Mouse (Mus musculus): ENCODE measurements at regions not wholly inside any gene's neighbourhood (a gene's known extent, or its start where the extent isn't known, plus 50 kb on each side); places are given as distances from the start of the nearest gene placed in this dataset.

- H3K4me1 ChIP-seq (ENCODE audit: control insufficient read depth, insufficient read depth, low read length) = peaks cover 10% of the 10 kb centered on the region
- no peak for ATAC-seq (replicated peaks; ENCODE audit: extremely low read depth, insufficient read depth, low FRiP score)
- H3K4me3 ChIP-seq (ENCODE audit: low read length) = no peak overlapping the region
- H3K4me2 ChIP-seq (ENCODE audit: low read depth, low read length) = no peak overlapping the region
- no peak overlapping the region for H3K9ac ChIP-seq (ENCODE audit: low read length)
- H3K36me3 ChIP-seq (ENCODE audit: control insufficient read depth, insufficient read depth) = no peaks in the 10 kb centered on the region
- H3K27ac ChIP-seq (ENCODE audit: low read length) = no peak overlapping the region
- peaks cover 4% of the 10 kb centered on the region for H3K9me3 ChIP-seq (replicated peaks; ENCODE audit: control insufficient read depth, low read length)
- no peaks in the 10 kb centered on the region for H3K27me3 ChIP-seq (ENCODE audit: control insufficient read depth, insufficient read depth, low read length)
These were observed 82.9 kb upstream of the Gm15217 start for GRCm38 (mm10) chr14:46296275-46296674.

DNA sequence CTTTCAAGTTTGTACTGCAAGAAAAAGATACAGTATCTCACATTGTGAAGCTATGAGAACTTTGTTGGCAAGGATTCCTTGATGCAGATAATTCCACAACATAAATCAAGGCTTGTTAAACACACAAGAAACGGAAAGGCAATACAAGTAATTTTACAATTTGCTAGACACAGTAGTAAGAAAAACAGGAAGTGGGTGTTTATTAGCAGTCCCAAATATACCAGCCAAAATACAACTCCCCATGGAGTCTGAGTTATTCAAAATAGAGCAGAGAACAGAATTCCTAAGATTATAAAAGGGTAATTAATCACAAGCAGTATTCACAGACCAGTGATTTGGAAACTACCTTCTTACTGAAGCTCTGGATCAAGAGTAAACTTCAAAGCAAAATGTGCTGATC, 78.7 kb upstream of the Gm15217 start:
- H3K27me3 ChIP-seq (ENCODE audit: control insufficient read depth, insufficient read depth, low read length) = no peaks in the 10 kb centered on the region
- ATAC-seq (replicated peaks; ENCODE audit: extremely low read depth, insufficient read depth, low FRiP score) = peak; percentile 49; the same call in 1 of the 2 replicates
- no peak overlapping the region for H3K4me3 ChIP-seq (ENCODE audit: low read length)
- no peak overlapping the region for H3K27ac ChIP-seq (ENCODE audit: low read length)
- no peaks in the 10 kb centered on the region for H3K9me3 ChIP-seq (replicated peaks; ENCODE audit: control insufficient read depth, low read length)
- H3K4me2 ChIP-seq (ENCODE audit: low read depth, low read length) = no peak overlapping the region
- no peaks in the 10 kb centered on the region for H3K4me1 ChIP-seq (ENCODE audit: control insufficient read depth, insufficient read depth, low read length)
- H3K9ac ChIP-seq (ENCODE audit: low read length) = no peak overlapping the region
- no peaks in the 10 kb centered on the region for H3K36me3 ChIP-seq (ENCODE audit: control insufficient read depth, insufficient read depth)
- 51% methylated on average over 1 of the region's 1 CpGs for WGBS

GRCm38 (mm10) chr14:46302601-46303000, 76.6 kb upstream of the Gm15217 start:
- 81% methylated on average over 2 of the region's 2 CpGs for WGBS
- Histone ChIP-seq H3K36me3 (ENCODE audit: control insufficient read depth, insufficient read depth) (no peaks in the 10 kb centered on the region), H3K9ac (ENCODE audit: low read length) (no peak overlapping the region), H3K27ac (ENCODE audit: low read length) (no peak overlapping the region), H3K27me3 (ENCODE audit: control insufficient read depth, insufficient read depth, low read length) (no peaks in the 10 kb centered on the region), H3K4me2 (ENCODE audit: low read depth, low read length) (no peak overlapping the region), H3K4me3 (ENCODE audit: low read length) (no peak overlapping the region), H3K4me1 (ENCODE audit: control insufficient read depth, insufficient read depth, low read length) (no peaks in the 10 kb centered on the region), H3K9me3 (replicated peaks; ENCODE audit: control insufficient read depth, low read length) (no peaks in the 10 kb centered on the region)
- no peak for ATAC-seq (replicated peaks; ENCODE audit: extremely low read depth, insufficient read depth, low FRiP score)

- 47% methylated on average over 4 of the region's 4 CpGs for WGBS
- Histone ChIP-seq H3K4me3 (ENCODE audit: low read length) (no peak overlapping the region), H3K9me3 (replicated peaks; ENCODE audit: control insufficient read depth, low read length) (no peaks in the 10 kb centered on the region), H3K9ac (ENCODE audit: low read length) (no peak overlapping the region), H3K4me2 (ENCODE audit: low read depth, low read length) (no peak overlapping the region), H3K4me1 (ENCODE audit: control insufficient read depth, insufficient read depth, low read length) (no peaks in the 10 kb centered on the region), H3K27me3 (ENCODE audit: control insufficient read depth, insufficient read depth, low read length) (no peaks in the 10 kb centered on the region), H3K27ac (ENCODE audit: low read length) (no peak overlapping the region; the same call in 1 of the 2 replicates), H3K36me3 (ENCODE audit: control insufficient read depth, insufficient read depth) (no peaks in the 10 kb centered on the region)
- ATAC-seq (replicated peaks; ENCODE audit: extremely low read depth, insufficient read depth, low FRiP score) = peak; percentile 52; the same call in 1 of the 2 replicates
These were observed 73.9 kb upstream of the Gm15217 start for GRCm38 (mm10) chr14:46305267-46305666.

DNA sequence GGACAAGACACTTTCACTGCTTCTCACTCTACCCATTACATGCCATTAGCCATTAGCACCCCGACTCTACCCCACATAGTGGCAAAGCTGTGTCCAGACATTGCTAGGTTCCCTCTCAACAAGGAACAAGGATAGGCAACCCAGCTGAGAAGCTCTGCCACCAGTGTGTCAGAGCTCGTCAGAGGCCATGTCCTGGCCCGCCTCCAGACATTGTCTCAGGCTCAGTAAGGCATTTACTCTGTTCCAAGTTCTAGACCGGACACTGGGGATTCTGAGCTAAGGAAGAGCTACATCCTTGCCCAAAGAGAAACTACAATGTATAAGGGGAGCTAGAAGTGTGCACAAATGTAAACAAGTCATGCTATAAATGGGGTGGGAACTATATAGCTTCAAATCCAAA, 66.2 kb upstream of the Gm15217 start:
- Histone ChIP-seq H3K27me3 (ENCODE audit: control insufficient read depth, insufficient read depth, low read length) (no peaks in the 10 kb centered on the region), H3K27ac (ENCODE audit: low read length) (no peak overlapping the region), H3K4me3 (ENCODE audit: low read length) (no peak overlapping the region), H3K4me2 (ENCODE audit: low read depth, low read length) (no peak overlapping the region), H3K9me3 (replicated peaks; ENCODE audit: control insufficient read depth, low read length) (no peaks in the 10 kb centered on the region), H3K4me1 (ENCODE audit: control insufficient read depth, insufficient read depth, low read length) (no peaks in the 10 kb centered on the region; the same call in 1 of the 2 replicates), H3K9ac (ENCODE audit: low read length) (no peak overlapping the region), H3K36me3 (ENCODE audit: control insufficient read depth, insufficient read depth) (no peaks in the 10 kb centered on the region)
- ATAC-seq (replicated peaks; ENCODE audit: extremely low read depth, insufficient read depth, low FRiP score) = no peak
- WGBS = 73% methylated on average over 4 of the region's 4 CpGs

- H3K27ac ChIP-seq (ENCODE audit: low read length) = no peak overlapping the region
- no peak overlapping the region for H3K4me3 ChIP-seq (ENCODE audit: low read length)
- no peak for ATAC-seq (replicated peaks; ENCODE audit: extremely low read depth, insufficient read depth, low FRiP score)
- no peaks in the 10 kb centered on the region; the same call in 1 of the 2 replicates for H3K4me1 ChIP-seq (ENCODE audit: control insufficient read depth, insufficient read depth, low read length)
- no peak overlapping the region for H3K9ac ChIP-seq (ENCODE audit: low read length)
- H3K27me3 ChIP-seq (ENCODE audit: control insufficient read depth, insufficient read depth, low read length) = no peaks in the 10 kb centered on the region
- WGBS = 81% methylated on average over 5 of the region's 5 CpGs
- H3K36me3 ChIP-seq (ENCODE audit: control insufficient read depth, insufficient read depth) = no peaks in the 10 kb centered on the region
- no peak overlapping the region for H3K4me2 ChIP-seq (ENCODE audit: low read depth, low read length)
- H3K9me3 ChIP-seq (replicated peaks; ENCODE audit: control insufficient read depth, low read length) = no peaks in the 10 kb centered on the region
These were observed 62.7 kb upstream of the Gm15217 start for GRCm38 (mm10) chr14:46316521-46316920.

DNA sequence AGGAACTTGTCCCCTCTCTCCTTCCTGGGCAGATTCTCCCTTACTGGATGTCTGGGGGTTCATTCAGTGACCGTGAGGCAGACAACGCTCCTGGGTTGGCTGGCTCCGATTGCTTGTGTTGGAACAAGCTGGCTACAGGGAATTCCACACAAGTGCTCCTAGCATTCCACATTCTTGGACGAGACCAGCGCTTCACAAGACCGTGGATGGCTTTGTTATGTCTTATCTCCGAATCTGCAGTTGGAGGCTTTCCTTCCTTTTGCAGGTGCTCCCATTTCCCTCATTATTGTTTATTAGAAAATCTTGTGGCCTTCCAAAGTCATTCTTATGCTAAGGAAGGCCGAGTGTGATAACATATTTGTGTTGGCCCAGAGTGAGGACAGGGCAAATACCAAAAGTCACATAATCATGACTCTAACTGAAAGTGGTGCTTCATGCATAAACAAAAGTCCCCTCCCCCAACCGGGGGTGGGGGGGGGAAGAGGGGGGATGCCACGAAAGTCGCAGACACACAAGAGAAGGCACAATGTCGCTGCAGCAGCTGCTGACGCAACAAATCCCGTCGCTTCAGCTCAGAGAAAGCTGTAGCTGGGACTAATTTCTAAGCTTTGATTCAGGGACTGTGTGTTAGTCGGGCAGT, 61.7 kb upstream of the Gm15217 start:
- no peaks in the 10 kb centered on the region for H3K36me3 ChIP-seq (ENCODE audit: control insufficient read depth, insufficient read depth)
- peak; percentile 60 for ATAC-seq (replicated peaks; ENCODE audit: extremely low read depth, insufficient read depth, low FRiP score)
- WGBS = 40% methylated on average over 16 of the region's 16 CpGs
- H3K27ac ChIP-seq (ENCODE audit: low read length) = peak overlapping the region; percentile 25; the same call in 1 of the 2 replicates
- H3K9ac ChIP-seq (ENCODE audit: low read length) = no peak overlapping the region
- no peaks in the 10 kb centered on the region; the same call in 1 of the 2 replicates for H3K4me1 ChIP-seq (ENCODE audit: control insufficient read depth, insufficient read depth, low read length)
- 0 out of 2 replicates have a peak overlapping the region, but pooled peaks have one; percentile 4 for H3K4me2 ChIP-seq (ENCODE audit: low read depth, low read length)
- H3K9me3 ChIP-seq (replicated peaks; ENCODE audit: control insufficient read depth, low read length) = no peaks in the 10 kb centered on the region
- no peak overlapping the region for H3K4me3 ChIP-seq (ENCODE audit: low read length)
- H3K27me3 ChIP-seq (ENCODE audit: control insufficient read depth, insufficient read depth, low read length) = no peaks in the 10 kb centered on the region

- Histone ChIP-seq H3K4me2 (ENCODE audit: low read depth, low read length) (no peak overlapping the region), H3K27ac (ENCODE audit: low read length) (no peak overlapping the region), H3K4me1 (ENCODE audit: control insufficient read depth, insufficient read depth, low read length) (no peaks in the 10 kb centered on the region), H3K9me3 (replicated peaks; ENCODE audit: control insufficient read depth, low read length) (no peaks in the 10 kb centered on the region), H3K36me3 (ENCODE audit: control insufficient read depth, insufficient read depth) (no peaks in the 10 kb centered on the region), H3K9ac (ENCODE audit: low read length) (no peak overlapping the region), H3K4me3 (ENCODE audit: low read length) (no peak overlapping the region), H3K27me3 (ENCODE audit: control insufficient read depth, insufficient read depth, low read length) (no peaks in the 10 kb centered on the region)
- ATAC-seq (replicated peaks; ENCODE audit: extremely low read depth, insufficient read depth, low FRiP score) = no peak
- 73% methylated on average over 3 of the region's 3 CpGs for WGBS
These were observed 51.1 kb upstream of the Gm15217 start for GRCm38 (mm10) chr14:46328064-46328463.

All from heart, embryonic 16.5 days (tissue).